Mouse (Mus musculus) CH12.LX (cell line): ENCODE results near the gene Evc2. TPM values are rescaled to one million over a fixed set of nuclear protein-coding genes. Genes with fewer than 3 reads are reported as not detected.

Experiments used
- DNase-seq: peaks from one replicate; pipeline ENCODE4 v3.0.0-alpha.2; 2013; ENCODE audit errors: extremely low read depth
- H3K27ac ChIP-seq: 2 replicates; pipeline ENCODE4 v1.5.1; 2012; ENCODE audit warnings: low read depth, mild to moderate bottlenecking, control low read depth, moderate library complexity; ENCODE audit not compliant: insufficient read depth
- H3K27me3 ChIP-seq: replicated peaks from 2 replicates; pipeline ENCODE3; 2012; ENCODE audit warnings: inconsistent platforms
- H3K36me3 ChIP-seq, 2 experiments: replicated peaks in 1 of 2; 2 replicates each; pipeline versions ENCODE3 to v1.6.1; 2012; ENCODE audit warnings: inconsistent platforms in 1 of 2, low read length in 1 of 2, mild to moderate bottlenecking in 1 of 2, mixed read lengths in 1 of 2, moderate library complexity in 1 of 2; ENCODE audit not compliant: control insufficient read depth in 1 of 2, insufficient read depth in 1 of 2
- H3K4me1 ChIP-seq, 2 experiments: 2 replicates each; pipeline ENCODE4 v1.6.1; 2012; ENCODE audit warnings: inconsistent platforms in 1 of 2, moderate library complexity in 1 of 2; ENCODE audit not compliant: insufficient read depth in 2 of 2, control insufficient read depth in 1 of 2
- H3K4me2 ChIP-seq: 2 replicates; pipeline ENCODE4 v1.6.1; 2012; ENCODE audit warnings: low read depth, mild to moderate bottlenecking, control low read depth; ENCODE audit not compliant: poor library complexity, insufficient read depth, severe bottlenecking
- H3K4me3 ChIP-seq, 3 experiments: fragments of 150-350 bp in 1 of 3; sonication (generic) in 1 of 3; replicated peaks in 1 of 3; 2 replicates each; pipeline versions ENCODE3 to v1.5.1; 2011 to 2012; ENCODE audit warnings: low read depth in 2 of 3, low read length in 2 of 3, mild to moderate bottlenecking in 2 of 3, moderate library complexity in 2 of 3, control low read depth in 1 of 3, improper control_type of control experiment in 1 of 3, inconsistent platforms in 1 of 3, mixed read lengths in 1 of 3; ENCODE audit not compliant: poor library complexity in 1 of 3
- H3K79me2 ChIP-seq: replicated peaks from 2 replicates; pipeline ENCODE4 v1.6.1; 2012; ENCODE audit warnings: mild to moderate bottlenecking, moderate library complexity; ENCODE audit not compliant: control insufficient read depth, poor library complexity, insufficient read depth, severe bottlenecking; ENCODE audit errors: extremely low read depth
- H3K9ac ChIP-seq: 2 replicates; pipeline ENCODE4 v1.6.1; 2012; ENCODE audit warnings: low read depth, mild to moderate bottlenecking, control low read depth, moderate library complexity; ENCODE audit not compliant: insufficient read depth
- H3K9me3 ChIP-seq: replicated peaks from 2 replicates; pipeline ENCODE3; 2012; ENCODE audit warnings: low read length, inconsistent platforms, mixed read lengths
- BHLHE40 ChIP-seq: IDR thresholded peaks from 2 replicates; pipeline ENCODE4 v1.6.1; 2011; ENCODE audit warnings: mild to moderate bottlenecking, low read depth, low read length, improper control_type of control experiment
- CTCF ChIP-seq, 2 experiments: IDR thresholded peaks in 1 of 2; conservative IDR thresholded peaks in 1 of 2; 2 replicates each; pipeline ENCODE4 v1.5.1; 2011 to 2012; ENCODE audit warnings: low read depth in 2 of 2, low read length in 2 of 2, improper control_type of control experiment in 1 of 2, inconsistent platforms in 1 of 2, mild to moderate bottlenecking in 1 of 2, moderate library complexity in 1 of 2
- ELF1 ChIP-seq: IDR thresholded peaks from 2 replicates; pipeline ENCODE4 v1.6.1; 2014; ENCODE audit warnings: low read depth, mild to moderate bottlenecking, inconsistent platforms, low read length, improper control_type of control experiment
- EP300 ChIP-seq: IDR thresholded peaks from 2 replicates; pipeline ENCODE4 v1.6.1; 2011; ENCODE audit warnings: low read length, improper control_type of control experiment
- HCFC1 ChIP-seq: IDR thresholded peaks from 2 replicates; pipeline ENCODE4 v1.6.1; 2012; ENCODE audit warnings: low read depth, mild to moderate bottlenecking, inconsistent platforms, low read length, improper control_type of control experiment
- JUN ChIP-seq: IDR thresholded peaks from 2 replicates; pipeline ENCODE4 v1.6.1; 2011; ENCODE audit warnings: low read depth, mild to moderate bottlenecking, low read length, improper control_type of control experiment, moderate library complexity; ENCODE audit not compliant: insufficient read depth
- JUND ChIP-seq: conservative IDR thresholded peaks from 2 replicates; pipeline ENCODE4 v1.6.1; 2011; ENCODE audit warnings: low read depth, low read length, improper control_type of control experiment
- MEF2A ChIP-seq: IDR thresholded peaks from 2 replicates; pipeline ENCODE4 v1.6.1; 2014; ENCODE audit warnings: low read depth, mild to moderate bottlenecking, inconsistent platforms, low read length, improper control_type of control experiment, borderline replicate concordance
- MXI1 ChIP-seq: IDR thresholded peaks from 2 replicates; pipeline ENCODE4 v1.6.1; 2011; ENCODE audit warnings: mild to moderate bottlenecking, low read depth, low read length, improper control_type of control experiment
- MYC ChIP-seq: IDR thresholded peaks from 2 replicates; pipeline ENCODE4 v1.6.1; 2011; ENCODE audit warnings: low read depth, mild to moderate bottlenecking, improper control_type of control experiment, low read length
- NRF1 ChIP-seq: IDR thresholded peaks from 2 replicates; pipeline ENCODE4 v1.6.1; 2014; ENCODE audit warnings: low read depth, mild to moderate bottlenecking, inconsistent platforms, low read length, improper control_type of control experiment, moderate library complexity
- RAD21 ChIP-seq: IDR thresholded peaks from 2 replicates; pipeline ENCODE4 v1.6.1; 2011; ENCODE audit warnings: low read depth, mild to moderate bottlenecking, low read length, improper control_type of control experiment, moderate library complexity
- SMC3 ChIP-seq: IDR thresholded peaks from 2 replicates; pipeline ENCODE4 v1.6.1; 2011; ENCODE audit warnings: low read depth, low read length, improper control_type of control experiment
- TBP ChIP-seq: conservative IDR thresholded peaks from 2 replicates; pipeline ENCODE4 v1.6.1; 2011; ENCODE audit warnings: low read depth, low read length, improper control_type of control experiment
- TCF12 ChIP-seq: IDR thresholded peaks from 2 replicates; pipeline ENCODE4 v1.6.1; 2014; ENCODE audit warnings: low read depth, mild to moderate bottlenecking, inconsistent platforms, low read length, improper control_type of control experiment
- UBTF ChIP-seq: IDR thresholded peaks from 2 replicates; pipeline ENCODE4 v1.6.1; 2012; ENCODE audit warnings: low read depth, mild to moderate bottlenecking, inconsistent platforms, low read length, improper control_type of control experiment, moderate library complexity
- USF2 ChIP-seq: conservative IDR thresholded peaks from 2 replicates; pipeline ENCODE4 v1.6.1; 2011; ENCODE audit warnings: low read depth, low read length, improper control_type of control experiment
- ZC3H11A ChIP-seq: IDR thresholded peaks from 2 replicates; pipeline ENCODE4 v1.6.1; 2012; ENCODE audit warnings: low read depth, mild to moderate bottlenecking, inconsistent platforms, low read length, improper control_type of control experiment
- ZKSCAN1 ChIP-seq: IDR thresholded peaks from 2 replicates; pipeline ENCODE4 v1.6.1; 2012; ENCODE audit warnings: low read depth, inconsistent platforms, low read length, improper control_type of control experiment, borderline replicate concordance
- ZNF384 ChIP-seq: IDR thresholded peaks from 2 replicates; pipeline ENCODE4 v1.6.1; 2012; ENCODE audit warnings: low read depth, low read length, improper control_type of control experiment, inconsistent platforms
- dilution Hi-C: fragments of 300-500 bp; cut with MboI; formaldehyde crosslinking; loops from 2 replicates; pipeline ENCODE4 v1.14.3; 2020; ENCODE audit warnings: low sequenced_read_pairs; ENCODE audit not compliant: extremely low pct_unique_long_range_greater_than_20kb, extremely low pct_ligation_motif_present
- in situ Hi-C: fragments of 300-500 bp; cut with MboI; formaldehyde crosslinking; loops from 3 replicates; pipeline ENCODE4 v1.14.3; 2019; ENCODE audit warnings: low sequenced_read_pairs, low pct_ligation_motif_present, low pct_unique_long_range_greater_than_20kb, mixed read lengths
- polyA plus RNA-seq: library from polyadenylated mRNA; unstranded; fragments of >175 nt; gene quantifications from 2 replicates; pipeline ENCODE4 v1.2.1, GENCODE M21; 2012; ENCODE audit warnings: low read depth; ENCODE audit not compliant: insufficient read length
- total RNA-seq, 2 experiments: library from RNA; depleted of rRNA; stranded (reverse); fragments of 300-350 nt in 1 of 2; fragments of >200 nt in 1 of 2; gene quantifications; 2 replicates each; pipeline ENCODE4 v1.2.3; 2012 to 2014

Gene Evc2
- total and polyA plus RNA-seq, 3 experiments, result 0.04 TPM; not detected in 2

DNA sequence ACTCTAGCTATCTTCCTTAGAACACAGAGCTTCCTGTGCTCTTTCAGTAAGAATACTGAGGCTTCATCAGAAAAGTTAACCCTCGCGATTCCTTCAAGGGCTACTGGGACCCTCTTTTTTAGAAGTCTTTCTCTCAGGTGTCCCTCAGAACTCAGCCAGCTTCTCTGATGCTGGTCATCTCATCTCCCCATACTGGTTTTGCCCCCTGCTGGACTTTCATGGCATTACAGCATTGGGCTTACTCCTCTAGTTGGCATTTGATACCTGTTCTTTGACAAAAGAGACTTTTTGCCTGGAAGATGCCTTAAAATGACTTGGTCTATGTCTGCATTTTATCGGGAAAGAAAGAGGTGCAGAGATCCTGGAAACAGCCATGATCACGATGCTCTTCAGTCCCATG, 16.1 kb downstream of the Evc2 start:
- Histone ChIP-seq H3K4me2 (no peak overlapping the region), H3K27me3 (peaks cover 15% of the 10 kb centered on the region), H3K9me3 (peaks cover 5% of the 10 kb centered on the region), H3K27ac (no peak overlapping the region), H3K4me1 (peaks cover 9 to 17% of the 10 kb centered on the region in 2 experiments), H3K4me3 (no peak overlapping the region), H3K36me3 (no peaks in the 10 kb centered on the region), H3K79me2 (no peaks in the 10 kb centered on the region), H3K9ac (no peak overlapping the region)
- in situ Hi-C loops (loop anchor here (10.0 kb wide), 1 partner anchor 60 kb away; no protein-coding TSS in a partner anchor), dilution Hi-C loops (no loop called here)
- TF ChIP-seq BHLHE40, result no peak
- peak; percentile 89 for TF ChIP-seq SMC3
- peak; percentile 22; the same call in 1 of the 2 replicates for TF ChIP-seq ZC3H11A
- no peak for TF ChIP-seq ZKSCAN1
- TF ChIP-seq CTCF (conservative IDR thresholded peaks at IDR 0.05 in 1 of 2, IDR thresholded peaks at IDR 0.05 in 1 of 2; ENCODE audit: low read depth in 2 of 2, low read length in 2 of 2), result peak; percentile 87 to 94
- no peak for TF ChIP-seq USF2
- TF ChIP-seq RAD21, result peak; percentile 71
- DNase-seq, result peak; percentile 54

GRCm38 (mm10) chr5:37356027-37356426, 17.7 kb downstream of the Evc2 start:
- Histone ChIP-seq H3K27me3 (peaks cover 26% of the 10 kb centered on the region), H3K9ac (no peak overlapping the region), H3K4me3 (no peak overlapping the region), H3K4me1 (peaks cover 9 to 17% of the 10 kb centered on the region in 2 experiments), H3K4me2 (no peak overlapping the region), H3K9me3 (peaks cover 4% of the 10 kb centered on the region), H3K36me3 (no peaks in the 10 kb centered on the region), H3K79me2 (no peaks in the 10 kb centered on the region), H3K27ac (no peak overlapping the region)
- dilution Hi-C loops, result no loop called here
- TF ChIP-seq HCFC1 (no peak), ZNF384 (no peak), USF2 (no peak), MXI1 (no peak), UBTF (no peak), MYC (no peak), JUND (no peak), ZC3H11A (no peak), MEF2A (no peak), TCF12 (no peak), ELF1 (no peak), TBP (no peak), NRF1 (no peak), EP300 (no peak), JUN (no peak)
- in situ Hi-C loops, result loop anchor here (10.0 kb wide), 1 partner anchor 61 kb away; no protein-coding TSS in a partner anchor
- no peak for DNase-seq
